Mouse (Mus musculus): Measurements from ENCODE around the gene Scgb1b7.
"Not testable (repeated sequence)": the region's sequence is repeated elsewhere in the genome, so short reads cannot be mapped to it uniquely, and the experiment has no call there.

Gene Scgb1b7

DNA sequence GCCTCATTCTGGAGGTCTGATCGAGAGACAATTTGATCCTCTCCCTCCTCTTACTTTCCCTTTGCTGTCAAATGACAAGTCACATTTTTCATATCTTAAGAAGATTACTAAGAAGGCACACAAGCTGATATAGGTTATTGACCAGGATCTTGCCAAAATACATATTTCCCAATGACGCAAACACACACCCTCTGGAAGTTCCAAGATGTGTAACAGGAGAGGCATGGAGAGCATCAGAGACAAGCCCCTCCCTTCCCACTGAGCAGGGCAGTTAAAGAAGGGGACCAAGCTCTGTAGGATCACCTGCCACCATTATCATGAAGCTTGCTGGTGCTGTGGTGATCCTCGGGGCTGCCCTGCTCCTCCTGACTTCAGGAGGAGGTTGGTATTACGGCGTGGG lies at the start of gene Scgb1b7:
TSS of gene Scgb1b7 (plus strand) at position 301 of the 400 bp plus-strand sequence.
- DNase-seq (ENCODE audit: inconsistent ontology term): not testable (repeated sequence)

DNA sequence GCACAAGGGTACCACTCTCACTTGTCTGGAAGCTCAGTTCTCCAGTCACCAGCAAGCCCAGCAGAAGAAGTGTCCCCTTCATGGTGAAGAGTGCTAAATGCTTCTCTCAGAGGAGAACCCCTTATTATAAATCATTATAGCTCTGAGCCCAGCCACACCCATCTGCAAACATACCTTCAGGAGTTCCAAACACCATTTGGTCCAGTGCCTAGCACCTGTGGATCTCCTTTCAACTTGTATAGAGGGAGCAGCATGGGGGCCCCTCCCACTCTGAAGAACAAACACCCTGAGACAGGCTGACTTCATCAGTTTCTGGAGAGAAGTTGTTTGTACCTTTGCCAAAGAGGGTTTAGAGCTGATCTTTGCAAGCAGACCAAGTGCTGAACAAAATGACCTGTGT lies 6.8 kb upstream of the Scgb1b7 start, which contains the start of gene Scgb2b7:
TSS of gene Scgb2b7 (minus strand) at position 101 of the 400 bp plus-strand sequence.
- not testable (repeated sequence) for DNase-seq (ENCODE audit: inconsistent ontology term)

Measured in Muller cell, postnatal 12 days (primary cell).